Mouse (Mus musculus) frontal cortex, postnatal 10 days (tissue): ENCODE measurements around the gene Pld2.

ENCODE experiments used
- DNase-seq, 2 experiments: peaks; one replicate each; pipeline ENCODE4 v3.0.0; 2022; ENCODE audit warnings: low spot score in 2 of 2, mixed read lengths in 1 of 2

The Pld2 gene

GRCm38 (mm10) chr11:70578962-70579361 lies 39.1 kb downstream of the Pld2 start:
- DNase-seq, result no peak

- no peak for DNase-seq
These were observed 40.0 kb downstream of the Pld2 start for GRCm38 (mm10) chr11:70579710-70580357.

GRCm38 (mm10) chr11:70580358-70580720 lies 40.5 kb downstream of the Pld2 start:
- no peak for DNase-seq

- no peak for DNase-seq
These were observed 41.1 kb downstream of the Pld2 start for GRCm38 (mm10) chr11:70580921-70581320.

- DNase-seq, result no peak
These were observed 42.3 kb downstream of the Pld2 start for GRCm38 (mm10) chr11:70582196-70582595.

GRCm38 (mm10) chr11:70583022-70583714 lies 43.3 kb downstream of the Pld2 start:
- no peak for DNase-seq

GRCm38 (mm10) chr11:70583775-70584174 lies 43.9 kb downstream of the Pld2 start:
- no peak for DNase-seq

- DNase-seq, result no peak
These were observed 45.6 kb downstream of the Pld2 start for GRCm38 (mm10) chr11:70585457-70585856.

DNA sequence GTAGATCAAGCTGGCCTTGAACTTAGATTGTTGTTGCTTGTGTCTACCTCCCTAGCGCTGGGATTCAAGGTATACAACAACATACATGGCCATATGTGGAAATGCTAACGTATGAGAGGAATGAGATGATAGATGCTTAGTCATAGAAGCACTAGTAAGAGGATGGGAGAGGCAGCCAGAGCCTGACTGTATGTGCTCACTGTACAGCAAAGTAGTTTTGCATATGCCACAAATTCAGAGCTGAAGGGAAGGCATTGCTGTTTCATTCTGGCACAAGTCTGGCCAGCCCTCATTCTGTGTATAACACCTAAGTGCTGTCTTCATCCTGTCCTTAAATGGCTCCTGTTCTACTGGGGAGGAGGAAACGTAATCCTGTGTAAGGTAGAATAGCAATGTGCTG lies 46.4 kb downstream of the Pld2 start:
- no peak for DNase-seq

- no peak for DNase-seq
These were observed 47.1 kb downstream of the Pld2 start for GRCm38 (mm10) chr11:70586954-70587353.

DNA sequence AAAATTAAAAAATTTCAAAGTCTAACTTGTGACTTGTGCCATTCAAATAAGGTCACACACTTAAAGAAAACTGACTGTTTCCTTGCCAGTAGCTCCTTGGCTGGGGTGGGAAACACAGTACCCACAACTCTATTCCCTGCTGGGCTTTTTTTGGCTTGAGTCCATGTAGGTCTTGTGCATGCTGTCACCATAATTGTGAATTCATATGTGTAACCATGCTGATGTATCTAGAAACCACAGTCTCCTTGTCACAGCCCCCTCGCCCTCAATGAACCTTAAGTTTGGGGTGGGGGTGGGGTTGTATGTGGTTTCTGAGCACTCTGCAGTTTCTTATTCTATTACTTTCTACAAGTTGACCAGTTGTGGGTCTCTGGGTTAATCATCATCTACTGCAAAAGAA lies 51.9 kb downstream of the Pld2 start:
- DNase-seq, result no peak

GRCm38 (mm10) chr11:70594253-70594989 lies 54.6 kb downstream of the Pld2 start:
- no peak for DNase-seq

GRCm38 (mm10) chr11:70595638-70596037 lies 55.8 kb downstream of the Pld2 start:
- no peak for DNase-seq

DNA sequence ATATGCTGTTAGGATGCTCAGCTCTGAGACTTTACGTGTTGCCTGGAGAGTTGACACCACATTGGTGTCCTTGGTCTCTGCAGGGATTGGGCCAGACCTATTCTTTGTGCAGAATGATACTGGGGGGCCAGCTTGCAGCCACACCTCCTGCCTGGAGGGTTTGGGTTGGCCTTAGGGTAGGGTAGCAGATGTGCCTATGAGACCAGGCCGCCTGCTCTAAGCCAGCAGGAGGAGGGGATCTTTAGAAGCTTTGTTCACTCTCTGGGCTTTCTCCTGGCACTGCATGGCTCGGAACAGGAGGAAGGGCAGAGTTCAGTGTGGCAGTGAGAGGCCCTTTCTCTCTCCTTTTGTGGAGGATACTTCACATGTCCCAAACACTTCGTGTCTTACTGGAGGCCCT lies 56.2 kb downstream of the Pld2 start:
- no peak for DNase-seq

DNA sequence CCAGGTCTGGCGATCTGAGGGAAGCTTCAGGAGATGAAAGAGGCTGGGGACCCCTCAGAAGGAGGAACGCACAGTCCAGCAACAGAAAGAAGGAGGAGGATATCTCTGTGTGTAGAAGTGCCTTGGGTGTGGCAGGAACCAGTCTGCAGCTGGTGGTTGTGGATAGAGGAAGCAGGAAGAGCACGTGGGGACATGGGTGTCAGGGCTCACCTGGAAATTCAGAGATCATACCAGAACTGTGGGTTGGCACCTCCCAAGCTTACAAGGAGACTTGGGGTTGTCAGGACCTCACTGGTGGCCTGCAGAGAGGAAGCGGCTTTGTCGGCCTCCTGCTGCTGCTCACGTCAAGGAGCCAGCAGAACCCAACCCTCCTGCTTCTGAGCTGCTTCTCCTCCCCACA lies 57.4 kb downstream of the Pld2 start:
- no peak for DNase-seq

DNA sequence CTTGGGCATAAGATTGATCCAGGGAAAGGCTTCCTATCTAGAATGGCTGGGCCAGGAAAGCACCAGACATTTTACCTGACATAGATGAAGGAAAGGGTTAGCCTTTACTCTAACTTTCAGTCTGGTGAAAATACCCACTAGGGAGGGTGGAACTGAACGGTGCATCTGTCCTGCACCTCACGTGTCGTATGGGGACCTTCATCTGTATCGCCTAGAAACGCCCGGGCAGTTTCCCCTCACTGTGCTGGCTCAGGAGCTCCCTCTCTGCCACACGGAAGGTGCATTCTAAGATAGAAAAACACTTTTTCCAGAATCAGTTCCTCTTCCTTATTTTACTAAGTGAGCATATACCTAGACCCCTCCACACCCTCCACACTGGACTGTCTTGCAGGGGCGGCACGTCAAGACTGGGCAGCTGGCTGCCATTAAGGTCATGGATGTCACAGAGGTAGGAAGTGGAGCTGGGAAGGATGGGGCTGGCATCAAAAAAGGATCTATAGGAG lies 58.6 kb downstream of the Pld2 start:
- DNase-seq, result no peak

- DNase-seq, result peak; percentile 51 to 65
These were observed 65.2 kb downstream of the Pld2 start for GRCm38 (mm10) chr11:70605024-70605566.

- no peak for DNase-seq
These were observed 66.9 kb downstream of the Pld2 start for GRCm38 (mm10) chr11:70606717-70607116.

GRCm38 (mm10) chr11:70607611-70608010 lies 67.7 kb downstream of the Pld2 start:
- DNase-seq, result no peak
